10 mouse cellular contexts compared by ENCODE assay signal in the genomic region with DNA sequence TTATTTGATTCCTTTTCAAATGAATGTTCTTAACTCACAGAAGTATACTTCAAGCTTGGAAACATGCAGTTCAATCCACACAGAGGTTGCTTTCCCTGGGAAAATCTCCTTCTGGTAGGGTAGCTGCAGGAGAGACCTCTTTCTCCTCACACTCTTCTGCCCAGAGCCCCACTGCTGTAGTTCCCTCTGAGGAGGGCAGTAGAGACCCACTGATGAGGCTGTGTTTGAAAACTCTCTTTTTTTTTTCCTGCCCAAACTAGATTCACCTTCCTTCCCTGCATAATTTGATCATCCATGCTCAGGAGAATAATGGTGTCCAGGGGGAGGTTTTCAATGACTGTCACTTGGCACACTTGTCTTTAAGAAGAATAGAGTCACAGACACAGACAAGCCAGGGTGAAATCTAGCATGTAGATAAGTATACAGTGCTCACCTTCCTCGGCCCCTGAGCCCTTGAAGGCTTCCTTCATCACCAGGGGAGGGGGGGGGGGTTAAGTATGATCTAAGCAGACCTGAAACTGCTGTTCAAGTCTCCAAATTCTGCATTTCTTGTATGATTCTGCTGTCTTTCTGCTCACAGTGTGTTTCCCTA.
DNase-seq lines count a peak whose midpoint lies in the region; ATAC-seq lines count a peak whose summit lies in the region.
"Had no signal": no experiment of that assay in that cellular context is flagged by ENCODE, and none has a peak within 500 bp of the region (broad histone marks: within the 10 kb centered on the region; RNA-seq: fewer than 3 reads in every experiment).

No protein-coding gene starts in this region.

- H3K27me3 ChIP-seq in neural tube, embryonic 13.5 days: peaks cover 3% of the 10 kb centered on the region; the same call in 1 of the 2 replicates
- no peaks in the 10 kb centered on the region for H3K27me3 ChIP-seq in midbrain, embryonic 16.5 days (ENCODE audit: control insufficient read depth, insufficient read depth, low read depth, low read length)
- H3K27me3 ChIP-seq: embryonic facial prominence, embryonic 12.5 days; stomach, embryonic 15.5 days had no signal

- H3K27ac ChIP-seq in neural tube, embryonic 13.5 days (replicated peaks): 0 out of 2 replicates have a peak overlapping the region, but pooled peaks have one; percentile 13
- peak overlapping the region; percentile 42 for H3K27ac ChIP-seq in midbrain, embryonic 16.5 days (ENCODE audit: low read length)
- H3K27ac ChIP-seq: embryonic facial prominence, embryonic 12.5 days; stomach, embryonic 15.5 days had no signal

- no peaks in the 10 kb centered on the region for H3K9me3 ChIP-seq in neural tube, embryonic 13.5 days
- H3K9me3 ChIP-seq in midbrain, embryonic 16.5 days (replicated peaks; ENCODE audit: control insufficient read depth, low read length, poor library complexity, severe bottlenecking): no peaks in the 10 kb centered on the region
- H3K9me3 ChIP-seq: embryonic facial prominence, embryonic 12.5 days; stomach, embryonic 15.5 days had no signal

- H3K9ac ChIP-seq in neural tube, embryonic 13.5 days: no peak overlapping the region
- H3K9ac ChIP-seq in midbrain, embryonic 16.5 days (ENCODE audit: low read depth, low read length): no peak overlapping the region
- H3K9ac ChIP-seq: embryonic facial prominence, embryonic 12.5 days; stomach, embryonic 15.5 days had no signal

- peaks cover 43% of the 10 kb centered on the region for H3K4me1 ChIP-seq in neural tube, embryonic 13.5 days (replicated peaks)
- H3K4me1 ChIP-seq in midbrain, embryonic 16.5 days (ENCODE audit: control insufficient read depth, insufficient read depth, low read length): peaks cover 21% of the 10 kb centered on the region
- H3K4me1 ChIP-seq: stomach, embryonic 15.5 days had no signal

- intact Hi-C loops in heart, postnatal 10 days (cut with DNase I): no loop called here

- 0 out of 2 replicates have a peak, but pooled peaks have one; percentile 24 for ATAC-seq in neural tube, embryonic 13.5 days (ENCODE audit: low read depth)
- peak; percentile 77 for ATAC-seq in midbrain, embryonic 16.5 days

- no peak overlapping the region for H3K4me2 ChIP-seq in neural tube, embryonic 13.5 days
- H3K4me2 ChIP-seq in midbrain, embryonic 16.5 days (ENCODE audit: low read length): no peak overlapping the region
- H3K4me2 ChIP-seq: embryonic facial prominence, embryonic 12.5 days; stomach, embryonic 15.5 days had no signal

- peak; percentile 19 to 56 for DNase-seq in heart, postnatal 10 days
- DNase-seq in heart, adult 9 months (ENCODE audit: low spot score in 2 of 2): no peak
- no peak for DNase-seq in neural tube, embryonic 10.5 days (ENCODE audit: extremely low spot score, low spot score)
- DNase-seq in fibroblast of lung, adult 2 months (ENCODE audit: low read depth): peak; percentile 8
- no peak for DNase-seq in testis, postnatal 10 days (ENCODE audit: low spot score)
- no peak for DNase-seq in ovary, postnatal 36 days (ENCODE audit: low spot score)

- H3K36me3 ChIP-seq in neural tube, embryonic 13.5 days: no peaks in the 10 kb centered on the region
- no peaks in the 10 kb centered on the region for H3K36me3 ChIP-seq in midbrain, embryonic 16.5 days (ENCODE audit: control insufficient read depth, insufficient read depth, low read length)
- H3K36me3 ChIP-seq: embryonic facial prominence, embryonic 12.5 days; stomach, embryonic 15.5 days had no signal

- H3K4me3 ChIP-seq in neural tube, embryonic 13.5 days: no peak overlapping the region
- no peak overlapping the region for H3K4me3 ChIP-seq in midbrain, embryonic 16.5 days (ENCODE audit: low read depth, low read length)
- H3K4me3 ChIP-seq: embryonic facial prominence, embryonic 12.5 days; stomach, embryonic 15.5 days had no signal

- 23% methylated on average over 1 of the region's 1 CpGs for WGBS in neural tube, embryonic 13.5 days
- WGBS in midbrain, embryonic 16.5 days: 23% methylated on average over 1 of the region's 1 CpGs

Comparison
In these comparisons a context has a peak if more than half of its experiments do, and no peak if none do; other contexts are left out.
1. DNase-seq: peak in heart, postnatal 10 days (2 of 2) and fibroblast of lung, adult 2 months (single experiment); none in heart, adult 9 months (0 of 2), neural tube, embryonic 10.5 days (single experiment), testis, postnatal 10 days (single experiment) and ovary, postnatal 36 days (single experiment).